Mouse (Mus musculus) testis, postnatal 10 days (tissue): ENCODE data around the gene Rcan2.

ENCODE experiments used
- DNase-seq: peaks from one replicate; pipeline ENCODE4 v3.0.0; 2021; ENCODE audit warnings: low spot score

Gene Rcan2

DNA sequence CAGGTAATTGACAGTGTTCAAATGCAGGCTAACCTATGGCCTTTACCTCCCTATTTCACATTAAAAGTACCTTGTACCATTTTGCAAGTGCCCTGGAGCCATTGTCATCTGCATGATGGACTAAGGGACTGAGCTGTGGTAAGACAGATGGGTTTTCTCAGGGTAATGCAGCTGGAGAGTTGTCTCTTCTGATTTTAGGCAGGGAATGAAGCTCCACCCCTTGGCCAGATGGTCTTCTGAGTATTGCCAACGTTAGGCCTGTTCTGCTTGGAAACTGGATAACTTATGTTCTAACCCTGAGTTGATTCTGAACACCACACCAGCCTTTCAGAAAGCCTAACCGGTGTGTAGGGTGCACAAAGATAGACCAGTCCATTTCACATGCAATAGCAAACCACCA is 222.7 kb downstream of the Rcan2 start:
- no peak for DNase-seq

DNA sequence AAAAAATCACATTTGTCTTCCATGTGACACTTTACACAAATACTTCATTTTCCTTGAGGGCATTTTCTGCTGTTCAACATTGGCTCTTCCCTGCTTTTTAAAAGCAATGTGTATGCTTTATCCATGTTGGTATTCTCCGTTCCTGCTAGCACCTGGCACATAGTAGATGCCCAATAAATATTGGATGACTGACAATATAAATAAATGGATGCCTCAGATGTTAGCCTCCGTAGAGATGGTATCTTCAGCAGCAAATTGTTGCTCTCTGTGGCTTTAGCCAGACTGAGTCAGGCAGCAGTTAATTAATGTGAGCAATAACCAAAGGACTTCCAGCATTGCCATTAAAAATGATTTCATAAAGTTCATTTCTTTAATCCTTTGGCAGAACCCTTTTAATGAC is 223.9 kb downstream of the Rcan2 start:
- DNase-seq = no peak

DNA sequence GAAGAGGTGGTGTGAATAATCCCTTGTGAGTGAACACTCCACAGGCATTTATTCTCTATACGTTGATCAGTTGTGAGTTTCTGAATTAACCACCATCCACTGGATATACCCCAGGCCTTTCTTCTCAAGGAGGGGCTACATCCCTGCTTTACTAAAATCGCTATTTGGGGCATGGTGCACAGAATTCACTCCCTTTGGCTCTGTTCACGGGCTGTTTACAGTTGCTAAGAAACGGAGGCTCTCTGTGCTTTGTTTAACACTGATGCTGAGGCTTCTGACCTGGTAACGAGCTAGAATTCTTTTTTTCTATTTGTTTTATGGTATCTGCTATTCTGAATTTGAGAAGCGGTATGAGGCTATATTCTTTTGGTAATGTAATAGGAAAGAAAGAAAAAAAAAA is 224.8 kb downstream of the Rcan2 start:
- DNase-seq = no peak

DNA sequence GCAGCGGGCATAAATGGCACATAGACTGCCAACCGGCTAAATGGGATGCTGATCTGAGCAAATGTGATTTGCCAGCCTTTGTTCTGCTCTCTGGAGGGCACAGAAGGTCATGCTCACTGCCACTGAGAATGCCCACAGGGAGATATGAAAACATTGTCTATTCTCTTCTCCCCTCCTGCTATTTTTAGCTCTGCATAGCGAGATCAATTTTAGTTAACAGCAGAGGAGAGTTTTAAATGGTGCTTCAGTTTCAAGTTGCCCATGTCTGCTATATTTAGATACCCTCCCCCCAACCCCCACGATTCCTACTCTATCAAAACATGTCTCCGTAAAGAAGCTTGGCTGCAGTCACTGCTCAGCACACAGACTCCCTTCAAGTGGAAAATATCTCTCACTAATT is 225.2 kb downstream of the Rcan2 start:
- no peak for DNase-seq

DNA sequence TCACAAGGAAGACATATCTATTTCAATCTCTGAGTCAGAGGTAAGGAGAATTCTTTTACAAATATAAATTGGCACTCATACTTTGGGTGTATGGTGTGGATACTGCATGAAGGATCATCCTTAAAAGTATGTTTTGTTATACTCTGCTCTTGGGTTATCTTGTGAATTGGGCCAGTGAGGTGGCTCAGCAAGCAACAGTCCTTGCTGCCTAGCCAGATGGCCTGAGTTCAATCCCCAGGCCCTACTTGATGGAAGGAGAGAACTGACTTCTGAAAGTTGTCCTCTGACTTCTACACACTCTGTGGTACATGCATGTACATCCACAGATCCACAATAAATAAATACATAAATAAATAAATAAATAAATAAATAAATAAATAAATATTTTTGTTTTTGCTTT is 225.6 kb downstream of the Rcan2 start:
- no peak for DNase-seq

DNA sequence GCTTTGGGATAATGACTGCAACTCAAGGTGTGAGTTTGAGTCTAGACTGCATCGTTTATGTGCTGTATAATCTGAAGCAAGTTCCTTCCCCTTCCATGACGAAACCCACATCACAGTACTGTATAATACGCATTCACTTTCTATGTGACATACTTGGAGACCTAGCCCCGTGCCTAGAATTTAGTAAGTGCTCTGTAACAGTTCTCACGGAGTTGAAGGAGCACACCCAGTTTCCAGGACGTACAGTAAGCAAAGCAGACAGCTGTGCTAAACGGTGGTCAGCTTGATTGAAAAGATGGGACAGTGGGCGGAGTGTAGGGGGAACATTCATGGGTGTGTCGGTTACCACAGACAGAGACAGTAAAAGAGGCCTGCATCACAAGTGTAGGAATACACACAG is 226.2 kb downstream of the Rcan2 start:
- DNase-seq = no peak

DNA sequence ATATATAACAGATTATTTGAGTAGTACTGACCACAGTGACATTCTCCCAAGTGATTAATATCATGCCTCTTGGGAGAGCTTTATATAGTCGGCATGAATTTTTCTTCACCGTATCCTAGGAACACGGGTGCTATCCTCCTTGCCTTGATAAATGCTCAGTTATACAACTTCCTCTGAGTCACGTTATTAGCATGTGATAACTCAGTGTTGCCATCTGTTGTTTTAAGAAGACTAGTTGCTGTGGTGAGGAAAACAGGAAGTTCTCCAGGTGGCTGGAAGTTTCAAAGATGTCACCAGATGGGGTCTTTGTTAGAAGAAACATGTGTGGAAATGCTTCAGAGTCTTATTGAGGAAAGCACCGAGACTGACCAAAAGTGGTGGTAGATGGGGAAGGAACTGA is 228.5 kb downstream of the Rcan2 start:
- no peak for DNase-seq

DNA sequence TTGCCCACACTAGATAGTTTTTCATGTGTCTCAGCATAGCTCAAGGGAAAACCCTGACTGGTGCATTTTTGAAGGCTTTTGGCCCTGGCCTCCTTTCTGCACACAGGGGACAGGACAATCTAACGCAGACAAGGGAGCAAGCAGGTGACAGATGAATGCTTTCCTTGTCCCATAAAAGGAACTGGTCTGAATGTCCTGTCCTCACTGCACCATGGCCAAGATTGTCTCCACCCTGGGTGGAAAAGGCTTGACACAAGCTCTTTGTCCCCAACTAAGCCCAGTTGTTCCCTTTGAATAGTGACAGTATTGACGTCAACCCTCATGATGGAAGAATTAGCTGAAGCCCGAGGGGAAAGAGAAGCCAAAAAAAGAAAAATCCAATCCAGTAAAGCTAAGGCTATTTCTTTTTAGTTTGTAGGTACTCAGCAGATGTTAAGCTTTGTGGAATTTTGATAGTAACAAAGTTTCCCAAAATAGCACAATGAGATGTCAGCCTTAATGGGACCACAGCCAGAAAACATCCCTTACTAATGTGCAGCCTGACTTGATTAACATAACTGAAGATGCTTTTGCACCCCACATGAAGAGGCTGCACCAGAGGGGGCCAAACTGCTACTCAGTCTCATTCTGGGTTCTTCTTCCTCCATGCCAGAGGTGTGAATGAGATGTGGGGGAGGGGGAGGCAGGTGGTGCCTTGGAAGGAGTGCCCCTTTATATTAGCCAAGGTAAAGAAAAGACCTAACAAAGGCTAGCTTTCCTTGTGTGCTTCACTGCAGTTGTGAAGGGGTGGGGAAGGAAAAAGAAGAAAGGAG is 229.8 kb downstream of the Rcan2 start:
- DNase-seq = no peak

DNA sequence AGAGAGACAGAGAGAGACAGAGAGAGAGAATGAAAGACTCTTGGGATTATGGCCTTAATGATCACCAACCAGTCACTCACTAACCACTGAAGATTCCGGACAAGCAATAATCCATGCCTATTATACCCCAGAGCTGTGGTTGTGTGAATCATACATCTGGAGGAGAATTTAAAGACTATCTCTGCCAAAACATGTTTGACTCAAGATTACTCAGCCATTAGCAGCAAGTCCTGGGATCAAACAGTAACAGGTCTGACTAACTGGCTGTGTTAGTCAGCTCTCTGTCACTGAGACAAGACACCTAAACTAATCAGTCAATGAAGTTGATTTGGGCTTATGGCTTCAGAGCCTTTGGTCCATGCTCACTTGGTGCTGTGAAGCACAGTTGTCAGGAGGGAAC is 233.9 kb downstream of the Rcan2 start:
- no peak for DNase-seq

DNA sequence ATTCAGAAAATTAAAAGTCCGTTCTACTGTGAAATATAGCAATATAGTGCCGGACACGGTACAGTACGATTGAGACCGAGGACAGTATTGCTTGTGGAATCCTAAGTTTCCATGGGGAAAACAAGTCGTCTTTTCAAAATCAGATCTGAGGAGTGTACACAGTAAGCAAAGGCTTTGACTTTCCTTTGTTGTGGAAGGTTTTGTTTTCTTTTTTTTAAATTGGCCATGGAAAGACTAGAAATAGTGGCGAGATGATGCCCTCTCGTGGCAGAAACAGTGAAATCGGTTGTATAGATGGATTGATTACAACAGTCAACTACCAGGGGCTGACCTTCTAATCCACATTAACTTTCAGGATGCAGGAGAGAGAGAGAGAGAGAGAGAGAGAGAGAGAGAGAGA is 237.5 kb downstream of the Rcan2 start:
- DNase-seq = peak; percentile 58

DNA sequence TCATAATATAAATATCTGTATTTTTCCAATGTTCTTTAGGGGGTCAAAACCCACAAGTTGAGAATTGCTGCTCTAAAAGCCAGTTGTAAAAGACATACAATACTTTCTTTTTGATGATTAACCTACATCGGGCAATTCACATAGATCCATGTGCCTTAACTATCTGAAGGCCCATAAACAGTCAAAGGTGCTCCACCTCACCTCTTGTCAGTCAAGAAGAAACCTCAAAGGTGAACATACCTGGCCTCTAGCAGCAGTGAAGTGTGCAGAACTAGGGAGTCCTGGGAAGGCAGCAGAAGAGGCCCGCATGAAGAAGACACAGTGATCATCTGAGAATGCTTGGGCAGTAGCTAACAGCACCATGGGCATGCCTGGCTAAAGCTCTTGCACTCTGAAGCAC is 239.3 kb downstream of the Rcan2 start:
- DNase-seq = no peak

DNA sequence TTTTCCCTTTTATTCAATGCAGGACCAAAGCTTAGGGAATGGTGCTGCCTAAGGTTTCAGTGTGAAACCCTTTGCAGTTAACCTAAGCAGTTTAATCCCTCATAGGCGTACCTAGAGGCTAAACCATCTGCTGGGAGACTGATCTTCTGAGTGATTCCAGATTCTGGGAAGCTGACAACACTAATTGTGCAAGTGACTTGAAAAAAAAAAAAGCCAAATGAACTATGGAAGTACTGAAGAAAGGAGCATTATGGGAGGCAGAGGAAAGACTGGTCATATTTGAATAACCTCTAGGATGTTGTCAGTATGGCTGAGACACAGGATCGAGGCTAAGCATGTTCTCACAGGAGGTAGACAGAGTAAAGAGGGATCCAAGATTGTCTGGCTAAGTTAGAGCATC is 241.2 kb downstream of the Rcan2 start:
- no peak for DNase-seq

DNA sequence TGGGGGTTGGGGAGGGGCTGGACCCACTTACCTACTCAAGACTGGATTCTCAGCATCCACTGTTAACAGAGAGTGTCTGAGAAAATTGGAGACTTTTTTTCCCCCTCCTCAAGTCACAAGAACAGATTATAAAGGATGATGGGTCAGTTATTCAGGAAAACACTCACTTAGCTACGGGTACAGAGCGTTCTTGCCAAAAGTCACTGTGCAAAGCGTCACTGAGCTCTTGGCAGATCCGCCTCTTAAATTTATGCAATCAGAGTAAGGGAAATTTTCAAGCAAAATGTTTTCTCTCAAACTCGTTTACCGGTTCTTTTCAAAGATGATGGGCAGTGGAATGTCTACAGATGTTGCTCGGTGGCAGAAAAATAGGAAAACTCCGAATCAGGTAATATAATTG is 241.7 kb downstream of the Rcan2 start:
- DNase-seq = no peak

DNA sequence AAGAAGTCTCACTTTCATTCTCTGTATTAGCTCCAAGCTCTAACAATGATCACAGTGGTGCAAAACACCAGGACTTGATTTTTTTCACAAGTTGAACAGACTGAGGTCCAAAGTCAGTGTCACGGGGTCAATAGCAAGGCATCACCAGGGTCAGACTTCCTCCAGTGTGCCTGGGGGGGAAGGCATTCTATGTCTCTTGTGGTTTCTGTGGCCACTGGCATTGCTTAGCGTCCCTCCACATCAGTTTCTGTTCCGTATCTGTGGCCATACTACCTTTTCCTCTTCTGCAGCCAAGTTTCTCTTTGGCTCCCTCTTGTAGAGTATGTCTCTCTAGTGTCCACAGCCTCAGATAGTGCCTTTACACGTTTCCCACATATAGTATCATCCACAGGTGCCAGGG is 252.3 kb downstream of the Rcan2 start:
- DNase-seq = no peak

DNA sequence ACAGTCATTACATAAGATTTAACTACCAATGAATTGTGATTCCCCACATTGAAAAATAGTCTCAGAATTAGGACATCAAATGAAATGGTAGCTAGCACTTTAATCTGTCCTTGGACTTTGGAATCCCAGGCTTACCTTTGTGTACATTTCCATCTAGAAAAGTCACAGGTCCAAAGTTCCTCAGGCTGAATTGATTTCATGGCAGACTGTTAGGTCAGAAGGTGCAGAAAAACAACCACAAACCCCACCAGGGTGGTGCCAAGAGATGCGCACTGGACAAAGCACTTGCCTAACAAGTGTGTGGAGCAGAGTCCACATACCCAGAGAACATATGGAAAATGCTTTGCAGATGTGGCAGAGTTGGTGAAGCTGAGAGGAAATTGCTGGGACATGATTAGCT is 256.0 kb downstream of the Rcan2 start:
- no peak for DNase-seq

DNA sequence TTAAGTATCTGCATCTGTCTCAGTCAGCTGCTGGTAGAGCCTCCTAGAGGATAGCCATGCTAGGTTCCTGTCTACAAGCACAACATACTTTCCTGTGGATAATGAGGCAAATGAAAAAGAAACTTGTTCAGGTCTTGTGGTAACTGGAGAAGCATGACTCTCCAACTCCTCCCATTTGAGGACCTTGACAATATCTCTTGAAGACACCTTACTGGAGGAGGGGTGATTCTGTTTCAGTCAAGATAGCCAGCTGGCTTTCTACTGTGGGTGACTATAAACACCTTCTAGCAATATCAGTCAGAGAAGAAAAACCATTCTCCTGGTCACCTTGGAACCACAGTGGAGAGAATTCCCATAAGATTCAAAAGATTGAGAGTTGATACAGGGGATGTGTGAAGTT is 257.0 kb downstream of the Rcan2 start:
- no peak for DNase-seq

DNA sequence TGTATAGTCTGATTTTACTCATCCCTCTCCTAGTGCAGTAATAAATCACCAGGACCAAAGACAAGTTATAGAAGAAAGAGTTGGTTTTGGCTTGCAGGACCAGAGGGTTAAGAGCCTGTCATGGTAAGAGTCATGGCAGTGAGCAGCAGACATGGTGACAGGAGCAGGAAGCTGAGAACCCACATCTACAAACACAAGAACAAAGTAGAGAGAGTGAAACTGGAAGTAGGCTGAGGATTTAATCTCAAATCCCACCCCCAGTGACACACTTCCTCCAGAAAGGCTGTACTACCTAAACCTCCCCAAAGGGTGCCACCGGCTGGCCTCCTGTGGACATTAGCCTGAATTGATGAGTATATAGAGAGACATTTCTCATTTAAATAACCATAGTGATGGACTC is 259.6 kb downstream of the Rcan2 start:
- DNase-seq = no peak

DNA sequence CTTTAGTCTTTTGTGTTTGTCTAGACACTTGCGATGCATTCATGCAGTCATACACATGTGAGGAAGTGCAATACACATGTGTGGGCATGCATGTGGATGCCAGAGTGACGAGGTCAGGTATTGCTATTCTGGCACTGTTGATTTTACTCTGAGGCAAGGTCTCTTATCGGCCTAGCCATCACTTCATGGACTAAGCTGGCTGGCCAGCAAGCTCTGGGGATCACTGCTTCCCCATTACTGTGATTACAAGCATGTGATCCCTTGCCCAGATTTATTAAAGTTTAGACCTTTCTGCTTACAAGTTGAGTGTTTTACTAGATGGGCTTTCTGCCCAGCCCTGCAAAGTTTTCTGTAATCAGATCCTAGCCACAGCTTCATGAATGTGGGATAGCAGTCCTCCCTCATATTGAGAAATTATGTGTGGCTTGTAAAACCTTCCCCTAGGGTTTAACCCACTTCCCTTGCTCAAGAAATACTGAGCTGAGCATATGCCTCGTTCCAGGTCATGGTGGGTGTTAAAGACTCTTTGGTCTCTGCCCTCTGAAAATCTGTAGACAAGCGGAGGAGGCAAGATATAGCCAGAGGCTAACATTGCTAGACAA is 260.2 kb downstream of the Rcan2 start:
- no peak for DNase-seq

DNA sequence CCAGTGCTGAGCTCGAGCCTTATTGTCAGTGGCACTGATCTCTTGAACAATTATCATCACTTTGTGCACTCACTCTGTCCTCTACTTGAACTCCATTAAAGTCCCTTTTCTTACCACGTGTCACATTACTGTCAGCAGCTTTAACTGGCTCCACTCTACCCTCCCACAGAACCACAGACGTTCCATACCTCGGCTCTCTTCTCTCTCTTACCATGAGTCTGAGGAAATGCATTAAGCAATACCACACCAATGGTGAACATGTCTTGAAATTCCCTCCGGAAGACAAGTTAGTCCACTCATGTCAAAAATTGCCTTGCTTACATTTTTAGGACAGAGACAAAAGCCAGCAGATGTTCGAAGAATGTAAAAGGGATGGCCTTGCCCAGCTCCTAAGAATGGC is 267.7 kb downstream of the Rcan2 start:
- DNase-seq = no peak

DNA sequence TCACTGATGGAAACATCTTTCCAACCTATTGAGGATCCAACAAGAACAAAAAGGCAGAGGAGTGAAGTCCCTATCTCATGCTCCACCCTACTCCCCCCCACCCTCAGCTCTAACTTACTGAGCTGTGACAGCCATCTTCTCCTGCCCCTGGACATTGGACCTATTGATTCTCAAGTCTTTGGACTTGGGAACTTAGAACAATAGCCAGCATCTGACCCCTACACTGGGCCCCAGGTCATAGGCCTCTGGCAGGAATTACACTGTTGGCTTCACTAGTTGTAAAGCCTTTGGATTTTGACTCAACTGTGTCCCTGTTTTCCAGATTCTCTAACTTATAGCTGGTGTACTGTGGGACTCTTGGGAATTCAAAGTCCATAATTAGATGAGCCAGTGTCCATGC is 270.5 kb downstream of the Rcan2 start:
- DNase-seq = no peak

DNA sequence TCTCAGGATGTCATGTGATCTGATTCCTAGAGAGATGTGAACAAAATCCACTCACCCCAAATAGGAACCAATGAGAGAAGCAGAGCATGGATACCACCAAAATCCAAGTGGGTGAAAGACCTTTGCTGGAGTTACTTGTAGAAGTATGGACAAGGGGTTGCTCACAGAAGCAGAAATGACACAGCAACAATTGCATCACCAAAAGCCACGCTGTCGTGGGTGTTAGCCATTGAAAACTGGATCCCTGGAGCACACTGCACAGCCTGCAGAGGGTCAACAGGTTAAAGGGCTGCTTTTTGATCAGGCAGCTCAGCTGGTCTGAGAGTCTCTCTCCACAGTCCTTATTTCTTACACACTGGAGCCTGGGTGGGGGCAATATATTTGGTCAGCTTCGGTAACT is 274.4 kb downstream of the Rcan2 start:
- no peak for DNase-seq

DNA sequence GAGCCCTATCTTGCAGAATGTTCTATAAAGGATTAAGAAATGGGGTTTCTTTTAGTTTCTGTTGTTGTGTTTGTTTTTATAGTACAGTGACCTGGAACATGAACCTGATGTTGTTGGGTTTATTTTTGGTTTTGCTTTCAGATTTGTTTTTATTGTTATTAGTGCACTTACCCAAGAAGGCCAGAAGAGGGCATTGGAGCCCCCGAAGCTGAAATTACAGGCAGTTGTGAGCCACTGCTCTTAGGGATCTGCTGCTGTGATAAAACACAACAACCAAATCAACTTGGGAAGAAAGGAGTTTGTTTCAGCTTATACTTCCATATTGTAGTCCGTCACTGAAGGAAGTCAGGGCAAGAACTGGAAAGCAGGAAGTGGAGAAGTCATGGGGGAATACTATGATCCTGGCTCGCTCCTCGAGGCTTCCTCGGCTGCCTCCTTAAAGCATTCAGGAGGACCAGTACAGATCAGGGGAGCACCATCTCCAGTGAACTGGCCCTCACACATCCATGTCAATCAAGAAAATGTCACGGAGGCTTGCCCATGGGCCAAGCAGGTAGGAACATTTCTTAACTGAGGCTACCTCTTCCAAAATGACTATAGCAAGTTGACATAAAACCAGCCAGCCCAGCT is 275.0 kb downstream of the Rcan2 start:
- no peak for DNase-seq

DNA sequence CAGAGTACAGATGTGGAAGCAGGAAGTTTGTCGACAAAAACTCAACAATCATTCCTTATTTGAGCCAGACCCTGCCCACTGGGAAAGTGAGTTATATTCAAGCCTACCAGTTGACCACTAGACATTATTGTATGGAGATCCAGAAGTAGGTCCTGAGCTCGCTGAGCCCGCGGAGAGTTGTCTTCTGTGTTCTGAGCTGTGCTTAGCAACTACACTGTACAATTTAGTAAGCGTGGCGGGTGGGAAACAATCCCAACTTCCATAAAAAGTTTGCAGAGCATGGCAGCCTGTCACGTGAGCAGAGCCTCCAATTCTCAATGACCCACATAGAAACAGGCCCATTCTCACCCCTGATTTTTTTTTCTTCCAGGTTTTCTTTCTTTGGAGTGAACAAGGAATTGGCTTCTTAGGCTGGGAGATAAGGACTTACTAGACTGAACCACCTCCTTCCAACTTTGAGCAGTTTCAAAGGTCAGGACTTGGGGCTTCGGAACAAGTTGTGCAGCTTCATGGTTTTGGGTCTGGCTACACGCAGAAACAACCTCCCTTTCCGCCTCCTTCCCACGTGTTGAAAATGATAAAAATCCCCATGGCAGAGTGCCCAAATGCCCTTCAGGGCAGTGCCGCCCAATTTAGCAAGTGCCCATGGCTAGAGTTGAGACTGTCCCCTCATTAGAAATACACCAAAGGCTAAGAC is 276.1 kb downstream of the Rcan2 start:
- peak; percentile 59 for DNase-seq
